8 mouse cellular contexts compared by ENCODE assay signal in genomic region chr8:46617690-46618620, GRCm38 (mm10). TPM values are rescaled to one million over a fixed set of nuclear protein-coding genes. Genes with fewer than 3 reads are reported as not detected.
A peak's percentile ranks its signal among the peaks of the same experiment; 100 is the strongest.
DNase-seq lines count a peak whose midpoint lies in the region; ATAC-seq and TF ChIP-seq lines count a peak whose summit lies in the region.

No protein-coding gene starts in this region.

- under 1% methylated on average over 38 of the region's 38 CpGs for WGBS in thymus, adult 2 months

- TF ChIP-seq POLR2A in thymus, adult 2 months (IDR thresholded peaks at IDR 0.05; ENCODE audit: control insufficient read depth, extremely low read depth, insufficient read depth, low read length, poor library complexity): no peak

- H3K4me1 ChIP-seq in G1E (ENCODE audit: insufficient read depth, low read depth, low read length): peaks cover 52% of the 10 kb centered on the region
- peaks cover 17% of the 10 kb centered on the region for H3K4me1 ChIP-seq in thymus, adult 2 months (replicated peaks; ENCODE audit: control insufficient read depth, insufficient read depth, low read length)

- DNase-seq in heart, adult 8-10 months (ENCODE audit: low spot score): peak; percentile 18
- no peak for DNase-seq in heart, adult 11 months
- DNase-seq in G1E (ENCODE audit: low spot score): peak; percentile 26
- peak; percentile 18 for DNase-seq in kidney, postnatal 10 days
- DNase-seq in thymus, adult 2 months: peak; percentile 21
- DNase-seq in adrenal gland, adult 2 months: no peak

- peak overlapping the region; percentile 93 for H3K4me3 ChIP-seq in G1E (ENCODE audit: low read depth, low read length)
- peak overlapping the region; percentile 67 for H3K4me3 ChIP-seq in thymus, adult 2 months (ENCODE audit: control insufficient read depth, insufficient read depth, low read length)

- H3K36me3 ChIP-seq in G1E (replicated peaks): peaks cover 26% of the 10 kb centered on the region
- no peaks in the 10 kb centered on the region for H3K36me3 ChIP-seq in thymus, adult 2 months (ENCODE audit: control insufficient read depth, insufficient read depth, low read length)

- H3K27ac ChIP-seq in thymus, adult 2 months (ENCODE audit: control insufficient read depth, insufficient read depth, low read length): no peak overlapping the region

- H3K9me3 ChIP-seq in G1E (replicated peaks): no peaks in the 10 kb centered on the region

- TF ChIP-seq CTCF in G1E (IDR thresholded peaks at IDR 0.05; ENCODE audit: low read depth, low read length): no peak
- TF ChIP-seq CTCF in thymus, adult 2 months (IDR thresholded peaks at IDR 0.05; ENCODE audit: borderline replicate concordance, control insufficient read depth, extremely low read depth, insufficient read depth, low read length, poor library complexity): no peak

- ATAC-seq in G1E (ENCODE audit: extremely low read depth, insufficient number of reproducible peaks, low FRiP score, poor library complexity, severe bottlenecking): no peak
- ATAC-seq in erythroid progenitor cell, adult 5-6 weeks (replicated peaks; ENCODE audit: low FRiP score, poor library complexity, severe bottlenecking): peak; percentile 50
- ATAC-seq in megakaryocyte-erythroid progenitor cell, adult 5-6 weeks (replicated peaks; ENCODE audit: low FRiP score, low TSS enrichment, poor library complexity, severe bottlenecking): peak; percentile 51

- no peaks in the 10 kb centered on the region for H3K27me3 ChIP-seq in G1E (ENCODE audit: insufficient read depth, low read length)
- H3K27me3 ChIP-seq in thymus, adult 2 months (ENCODE audit: control insufficient read depth, insufficient read depth, low read length): no peaks in the 10 kb centered on the region

RNA-seq across cellular contexts. Expression of gene Casp3, which starts 0.9 kb away (rescaled TPM):
- 1 to 10 TPM; 1.8 to 3.7 (median 2.3) TPM for total RNA-seq in heart, adult 8-10 months (2022)
- total RNA-seq in G1E (2014; fragmentation: Nextera tagmentation) (101 and 102 TPM in 2 replicates), G1E (2017) (364 and 390 TPM in 2 replicates)
- polyA plus RNA-seq in G1E (2012): 23.9 and 38.8 TPM in 2 replicates
- 16.8 and 19.1 TPM in 2 replicates for total RNA-seq in erythroid progenitor cell, adult 5-6 weeks (2015; ENCODE audit: low replicate concordance)
- total RNA-seq in erythroid progenitor cell, adult 5-6 weeks (2017; ENCODE audit: low replicate concordance): 23.0 and 32.5 TPM in 2 replicates
- 281 and 287 TPM in 2 replicates for total RNA-seq in megakaryocyte-erythroid progenitor cell, adult 5-6 weeks (2014; fragmentation: Nextera tagmentation)
- 487 and 511 TPM in 2 replicates for total RNA-seq in megakaryocyte-erythroid progenitor cell, adult 5-6 weeks (2017)
- 13.0 and 14.7 TPM in 2 replicates for polyA plus RNA-seq in thymus, adult 2 months (2012; rRNA removed)
- 10 to 100 TPM; 16.3 to 18.4 TPM for total RNA-seq in adrenal gland, adult 2 months (2021)
- 0.94 and 1.0 TPM in 2 replicates for polyA plus RNA-seq in adrenal gland, adult 2 months (2012; rRNA removed)

RNA-seq across cellular contexts. Expression of gene Primpol, which starts 0.9 kb away (rescaled TPM):
- 1 to 10 TPM; 1.4 to 2.0 (median 1.7) TPM for total RNA-seq in heart, adult 8-10 months (2022)
- total RNA-seq in G1E (2014; fragmentation: Nextera tagmentation) (137 and 150 TPM in 2 replicates), G1E (2017) (39.6 and 44.2 TPM in 2 replicates)
- 2.3 and 5.3 TPM in 2 replicates for polyA plus RNA-seq in G1E (2012)
- 15.9 and 20.1 TPM in 2 replicates for total RNA-seq in erythroid progenitor cell, adult 5-6 weeks (2015; ENCODE audit: low replicate concordance)
- 5.8 and 71.1 TPM in 2 replicates for total RNA-seq in erythroid progenitor cell, adult 5-6 weeks (2017; ENCODE audit: low replicate concordance)
- 18.6 and 22.4 TPM in 2 replicates for total RNA-seq in megakaryocyte-erythroid progenitor cell, adult 5-6 weeks (2014; fragmentation: Nextera tagmentation)
- total RNA-seq in megakaryocyte-erythroid progenitor cell, adult 5-6 weeks (2017): 10.9 and 16.6 TPM in 2 replicates
- polyA plus RNA-seq in thymus, adult 2 months (2012; rRNA removed): 3.2 and 4.7 TPM in 2 replicates
- total RNA-seq in adrenal gland, adult 2 months (2021): 10 to 100 TPM; 12.2 to 16.7 TPM
- 0.52 and 0.68 TPM in 2 replicates for polyA plus RNA-seq in adrenal gland, adult 2 months (2012; rRNA removed)

Comparison
In these comparisons a context has a peak if more than half of its experiments do, and no peak if none do; other contexts are left out.
1. DNase-seq: peak in heart, adult 8-10 months (single experiment), G1E (single experiment), kidney, postnatal 10 days (single experiment) and thymus, adult 2 months (single experiment); none in heart, adult 11 months (single experiment) and adrenal gland, adult 2 months (single experiment).